Mouse (Mus musculus) heart, adult 10 weeks (tissue): ENCODE data around the gene Mrgprh. TPM values are rescaled to one million over a fixed set of nuclear protein-coding genes. Genes with fewer than 3 reads are reported as not detected.

Experiments
- polyA plus RNA-seq: library from polyadenylated mRNA; stranded (reverse); fragments of 350-450 nt; fragmentation: Illumina TruSeq; extraction: RNeasy Lipid Tissue Mini Kit (QIAGEN cat#74804); gene quantifications from one replicate; pipeline ENCODE4 v1.2.3, GENCODE M21; 2014; ENCODE audit warnings: low read depth, low replicate concordance

The Mrgprh gene
- polyA plus RNA-seq = 7.3 TPM

DNA sequence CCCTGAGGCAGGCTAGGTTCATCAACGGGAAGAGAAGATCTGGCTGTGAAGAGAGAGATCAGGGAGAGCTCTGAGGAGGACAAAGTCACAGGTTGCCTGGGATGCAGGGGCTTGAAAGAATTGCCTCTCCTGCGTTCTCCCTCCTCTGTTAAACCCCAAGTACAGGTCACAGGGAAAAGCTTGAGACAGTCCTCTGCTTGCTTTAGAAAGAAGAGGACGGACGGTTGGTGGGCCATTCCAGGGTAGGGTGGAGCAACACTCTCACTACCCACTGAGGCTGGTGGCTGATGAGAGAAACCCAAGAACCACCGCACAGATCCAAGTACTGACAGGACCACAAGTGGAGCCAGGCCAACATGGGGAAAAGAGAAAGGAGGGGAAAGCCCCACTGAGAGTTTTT is at the start of gene Mrgprh:
Gene Mrgprh, plus strand, starts transcription at position 301 of the 400 bp plus-strand sequence.

DNA sequence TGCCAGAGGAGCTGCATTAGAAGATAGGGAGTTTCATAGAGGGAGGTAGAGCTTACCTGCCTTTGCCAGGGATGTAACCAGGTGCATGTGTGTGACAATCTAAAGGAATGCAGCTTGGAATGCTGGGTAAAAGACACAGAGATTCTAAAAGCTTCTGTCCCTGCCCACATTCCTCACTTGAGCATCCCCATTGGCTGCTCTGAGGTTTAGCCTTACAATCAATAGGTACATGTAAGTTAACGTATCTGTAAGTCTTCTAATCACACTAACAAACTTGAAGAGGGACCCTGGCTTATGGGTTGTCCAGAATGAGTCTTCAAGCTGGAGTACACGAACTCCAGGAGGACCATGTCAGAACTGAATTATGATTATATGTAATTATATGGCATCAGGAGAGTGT is 7.8 kb upstream of the Mrgprh start, which contains the start of gene Mas1:
Gene Mas1, minus strand, starts transcription at position 101 of the 400 bp plus-strand sequence.

DNA sequence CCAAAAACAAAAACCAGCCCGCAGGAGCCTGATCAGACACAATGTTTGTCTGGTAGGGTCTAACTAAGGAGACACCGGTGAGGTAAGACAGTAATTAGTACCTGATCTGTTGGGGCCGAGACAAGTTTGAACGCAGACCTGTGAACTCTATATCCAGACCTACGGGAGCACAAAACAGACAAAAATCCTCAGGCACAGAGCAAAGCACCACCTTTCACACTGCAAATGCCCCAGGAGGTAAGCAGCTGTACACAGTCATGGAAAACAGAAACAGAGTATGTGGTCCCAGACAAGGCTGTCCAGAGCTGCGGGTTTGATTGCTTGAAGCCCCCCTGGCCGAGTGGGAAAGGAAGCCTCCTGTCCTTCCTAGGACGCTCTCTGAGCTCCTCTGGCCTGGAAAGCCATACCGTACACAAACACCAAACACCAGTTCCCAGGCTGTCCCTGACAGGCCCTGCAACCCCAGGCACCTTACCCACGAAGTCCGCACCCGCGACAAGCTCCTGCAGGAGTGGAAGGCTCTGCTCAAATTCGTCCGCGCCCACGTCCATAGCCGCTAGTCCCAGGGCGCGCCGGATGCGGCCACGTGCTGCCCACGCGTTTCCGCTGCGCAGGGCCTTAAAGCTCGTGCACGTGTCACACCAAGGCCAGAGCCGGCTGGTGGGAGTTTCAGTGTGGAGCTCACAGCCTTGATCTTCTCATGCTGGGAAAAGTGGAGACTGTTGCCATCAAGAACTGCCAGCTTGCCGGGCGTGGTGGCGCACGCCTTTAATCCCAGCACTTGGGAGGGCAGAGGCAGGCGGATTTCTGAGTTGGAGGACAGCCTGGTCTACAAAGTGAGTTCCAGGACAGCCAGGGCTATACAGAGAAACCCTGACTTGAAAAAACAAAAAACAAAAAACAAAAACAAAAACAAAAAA is 33.8 kb downstream of the Mrgprh start, which contains the start of gene Pnldc1:
Gene Pnldc1, minus strand, starts transcription at position 870 of the 920 bp plus-strand sequence.

DNA sequence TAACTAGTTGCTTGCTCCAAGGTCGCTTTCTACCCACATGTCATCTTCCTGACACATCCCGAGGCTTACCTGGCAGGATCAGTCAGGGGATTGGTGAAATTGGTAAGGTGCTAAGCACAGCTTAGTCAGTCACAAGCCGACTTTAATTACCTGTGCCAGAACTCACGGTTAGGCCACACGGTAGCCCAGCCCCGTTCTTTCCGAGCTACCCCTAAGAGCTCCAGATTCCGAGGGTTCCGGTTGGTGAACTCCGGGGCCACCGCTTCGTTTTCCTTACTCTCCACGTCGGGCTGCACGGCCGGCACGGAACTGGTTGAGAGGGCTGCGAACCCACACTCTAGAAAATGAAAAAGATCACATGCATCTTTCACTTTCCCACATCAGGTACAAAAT is 39.6 kb downstream of the Mrgprh start, which contains the start of gene Tcp1:
Gene Tcp1, plus strand, starts transcription at position 214 of the 393 bp plus-strand sequence.

DNA sequence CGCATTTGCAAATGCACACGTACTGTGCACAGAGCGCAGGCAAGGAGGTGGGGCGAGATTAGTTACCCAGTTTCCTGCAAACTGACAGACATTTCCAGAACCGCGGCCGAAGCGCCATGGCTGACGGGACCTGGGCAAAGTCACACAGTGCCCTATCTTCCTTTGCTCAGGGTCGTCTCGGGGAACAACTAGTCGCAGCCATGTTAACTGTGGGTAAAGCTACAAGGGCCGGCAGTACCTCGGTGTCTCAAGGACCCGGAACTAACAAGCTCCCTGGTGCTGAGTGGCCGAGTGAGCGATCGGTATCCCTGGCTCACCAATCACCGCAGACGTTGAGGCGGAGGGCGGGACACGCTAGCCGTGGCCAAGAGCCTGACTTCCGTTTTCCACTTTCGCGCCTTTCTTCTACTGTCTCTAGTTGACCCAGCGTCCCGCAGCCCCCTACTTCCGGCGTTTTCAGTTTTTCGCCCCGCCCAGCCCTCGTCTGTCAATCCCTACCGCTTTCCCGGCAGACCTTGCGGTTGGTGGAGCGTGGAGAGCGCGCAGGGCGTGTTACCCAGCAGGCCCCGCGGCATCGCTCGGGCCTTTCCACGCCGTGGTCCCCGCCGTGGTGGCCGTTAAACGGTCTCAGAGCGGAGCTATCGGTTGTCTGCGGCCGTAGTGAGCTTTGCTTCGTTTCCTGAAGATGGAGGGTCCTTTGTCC is 40.2 kb downstream of the Mrgprh start, which contains the start of gene Mrpl18:
Gene Mrpl18, minus strand, starts transcription at position 465 of the 703 bp plus-strand sequence.

Other genes with a start within 250 kb of the Mrgprh start
- 9.8 TPM for gene Slc22a1, start 200.2 kb upstream of the Mrgprh start, polyA plus RNA-seq
- gene Igf2r, start 106.4 kb upstream of the Mrgprh start, polyA plus RNA-seq = 54.0 TPM
- gene Mas1, start 7.9 kb upstream of the Mrgprh start, polyA plus RNA-seq = 1.4 TPM
- gene Pnldc1, start 34.2 kb downstream of the Mrgprh start, polyA plus RNA-seq = 1.6 TPM
- 166 TPM for gene Tcp1, start 39.7 kb downstream of the Mrgprh start, polyA plus RNA-seq
- gene Mrpl18, start 40.3 kb downstream of the Mrgprh start, polyA plus RNA-seq = 171 TPM
- 0.52 TPM for gene Acat3, start 64.6 kb downstream of the Mrgprh start, polyA plus RNA-seq
- gene Acat2, start 84.7 kb downstream of the Mrgprh start, polyA plus RNA-seq = 6.1 TPM
- gene Wtap, start 118.1 kb downstream of the Mrgprh start, polyA plus RNA-seq = 43.6 TPM
- gene Sod2, start 130.8 kb downstream of the Mrgprh start, polyA plus RNA-seq = 703 TPM
- not detected for gene Gpr31b, start 176.3 kb downstream of the Mrgprh start, polyA plus RNA-seq
- gene Tcp10b, start 185.1 kb downstream of the Mrgprh start, polyA plus RNA-seq = not detected